Mouse (Mus musculus): ENCODE results near the gene Sult2a7.

Sult2a7 gene

DNA sequence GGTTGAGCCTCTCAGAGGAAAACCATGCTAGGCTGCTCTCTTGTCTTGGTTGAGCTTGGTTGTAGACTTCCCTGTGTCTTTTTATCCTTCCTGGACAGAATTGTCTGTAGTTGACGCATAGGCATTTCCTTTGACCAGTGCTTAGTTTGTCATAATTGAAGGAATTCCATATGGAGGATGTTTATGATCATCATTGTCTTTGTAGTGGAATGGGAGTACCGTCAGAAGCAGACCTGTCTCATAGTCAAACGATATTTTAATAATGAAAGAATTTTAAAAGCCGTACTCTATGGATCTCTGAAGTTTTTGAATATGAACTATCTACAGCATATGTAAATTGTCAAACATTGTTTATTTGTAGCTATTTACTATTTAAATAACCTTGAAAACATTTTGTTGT, at the start of gene Sult2a7:
Sult2a7 (minus strand) TSS at position 101 of the 400 bp plus-strand sequence.
- no peak for DNase-seq

DNA sequence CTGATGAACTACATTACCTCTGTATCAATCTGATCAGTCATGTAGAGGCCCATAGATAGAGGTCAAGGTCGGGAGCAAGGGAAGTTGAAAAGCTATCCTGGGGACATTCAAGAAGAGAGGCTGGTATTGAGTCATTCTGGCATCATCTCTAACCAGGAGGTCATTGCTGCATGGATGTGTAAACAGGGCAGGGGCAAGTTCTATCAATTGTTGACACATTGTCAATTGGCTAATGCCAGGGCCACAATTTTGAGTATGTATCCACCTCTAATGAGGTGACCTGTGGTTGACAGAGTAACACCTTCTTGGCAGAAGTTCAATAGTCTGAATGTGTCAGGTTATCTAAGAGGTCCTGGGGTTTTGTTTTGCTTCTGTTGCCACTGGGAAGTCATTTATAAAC, 31.2 kb upstream of the Sult2a7 start:
- no peak for DNase-seq

DNA sequence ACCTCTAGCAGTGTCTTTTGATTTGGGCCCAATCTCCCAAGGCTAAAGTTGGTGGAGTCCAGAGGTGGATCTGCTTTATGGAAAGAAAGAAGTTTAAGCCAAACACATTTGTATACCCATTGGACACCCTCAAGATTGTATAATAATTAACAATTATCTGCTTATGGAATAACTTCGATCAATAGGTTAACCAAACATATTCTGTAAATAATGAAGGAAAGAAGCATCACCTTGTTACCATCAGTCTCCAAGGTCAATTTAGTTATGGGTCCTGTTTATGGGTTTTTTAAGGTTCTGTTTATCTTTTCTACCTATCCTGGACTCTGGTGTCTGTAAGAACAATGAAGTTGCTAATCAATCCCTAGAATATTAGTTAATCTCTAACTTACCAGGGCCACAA, 28.6 kb upstream of the Sult2a7 start:
- DNase-seq = no peak

DNA sequence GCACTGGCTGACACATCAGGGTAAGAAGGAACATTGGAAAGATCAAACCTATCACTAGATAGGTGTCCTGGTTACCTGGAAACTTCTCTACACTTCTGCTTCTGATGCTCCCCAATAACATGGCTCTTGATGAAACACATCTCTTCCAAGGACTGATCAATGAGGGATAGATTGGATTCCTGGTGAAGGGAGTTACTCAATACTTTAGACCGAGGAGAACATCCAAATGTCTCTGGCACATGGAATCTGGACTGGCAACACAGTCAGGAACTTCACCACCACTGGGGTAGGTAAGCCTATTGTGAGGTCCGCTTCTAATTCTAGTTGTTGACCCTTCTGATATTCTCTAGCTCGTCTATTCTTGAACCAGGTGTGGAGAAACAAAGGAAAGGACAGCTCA, 24.3 kb upstream of the Sult2a7 start:
- no peak for DNase-seq

DNA sequence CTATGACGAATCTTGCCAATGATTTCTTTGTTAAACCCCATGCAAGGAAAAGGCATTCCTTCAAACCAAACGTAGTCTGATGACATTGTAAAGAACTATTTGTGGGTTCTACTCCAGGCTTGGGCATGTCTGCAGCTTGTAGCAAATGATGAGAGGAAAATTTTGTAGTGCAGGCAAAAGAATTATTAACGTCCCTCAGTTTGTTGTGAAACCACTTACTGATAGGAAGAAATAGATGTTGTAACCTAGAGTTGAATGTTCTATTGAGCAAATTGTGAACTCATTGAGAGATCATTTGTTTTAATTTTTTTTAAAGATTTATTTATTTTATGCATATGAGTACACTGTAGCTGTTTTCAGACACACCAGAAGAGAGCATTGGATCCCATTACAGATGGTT, 1.1 kb downstream of the Sult2a7 start:
- DNase-seq = no peak

DNA sequence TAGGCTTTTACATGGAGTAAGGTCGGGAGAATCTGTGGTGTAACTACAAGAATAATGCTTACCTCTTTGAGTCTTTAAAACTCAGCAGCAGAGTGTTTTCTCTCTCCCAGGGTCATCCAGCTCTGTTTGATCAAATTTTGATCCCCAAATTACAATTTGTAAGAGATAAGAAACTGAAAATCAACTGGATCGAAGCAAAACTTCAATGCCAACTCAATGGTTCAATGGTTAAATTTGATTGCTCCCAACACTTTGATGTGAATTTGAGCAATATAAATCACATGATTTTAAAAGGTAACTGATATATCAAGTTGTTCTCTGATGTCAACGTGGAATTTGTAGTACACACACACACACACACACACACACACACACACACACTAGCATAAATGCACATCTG, 47.5 kb downstream of the Sult2a7 start, which contains the start of gene Sult2a8:
Sult2a8 (minus strand) TSS at position 236 of the 400 bp plus-strand sequence.
- DNase-seq = no peak

DNA sequence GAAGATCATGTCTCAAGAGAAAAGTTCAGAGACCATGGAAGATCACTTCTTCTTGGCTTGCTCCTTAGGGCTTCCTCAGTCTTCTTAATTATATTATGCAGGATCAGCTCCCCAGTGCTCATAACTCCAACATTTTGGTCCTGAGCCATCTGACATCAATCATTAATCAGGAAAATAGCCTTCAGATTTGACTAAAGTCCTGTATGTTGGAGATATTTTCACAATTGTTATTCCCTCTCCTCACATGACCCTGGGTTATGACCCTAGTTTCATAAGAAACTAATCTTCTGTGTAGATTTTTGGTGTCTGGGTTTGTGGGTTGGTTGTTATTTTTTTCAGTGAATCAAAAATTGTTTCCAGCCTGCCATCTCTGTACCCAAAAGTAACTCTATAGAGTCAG, 54.4 kb downstream of the Sult2a7 start:
- no peak for DNase-seq

DNA sequence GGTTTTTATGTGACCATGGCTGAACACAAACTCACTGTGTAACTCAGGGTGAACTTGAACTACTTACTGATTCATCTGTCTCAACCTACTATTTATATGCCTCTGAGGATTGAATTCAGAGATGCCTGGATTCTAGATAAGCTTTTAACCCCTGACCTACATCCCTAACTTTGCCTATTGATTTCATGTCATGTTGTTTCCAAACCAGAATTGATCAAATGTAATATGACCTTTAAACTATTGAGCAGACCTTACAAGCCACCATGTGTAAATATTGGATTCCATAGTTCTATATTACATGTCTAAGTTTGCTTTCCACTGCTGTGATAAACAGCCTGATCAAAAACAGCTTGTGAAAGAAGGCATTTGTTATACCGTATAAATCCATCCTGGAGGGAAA, 55.5 kb downstream of the Sult2a7 start:
- DNase-seq = no peak

DNA sequence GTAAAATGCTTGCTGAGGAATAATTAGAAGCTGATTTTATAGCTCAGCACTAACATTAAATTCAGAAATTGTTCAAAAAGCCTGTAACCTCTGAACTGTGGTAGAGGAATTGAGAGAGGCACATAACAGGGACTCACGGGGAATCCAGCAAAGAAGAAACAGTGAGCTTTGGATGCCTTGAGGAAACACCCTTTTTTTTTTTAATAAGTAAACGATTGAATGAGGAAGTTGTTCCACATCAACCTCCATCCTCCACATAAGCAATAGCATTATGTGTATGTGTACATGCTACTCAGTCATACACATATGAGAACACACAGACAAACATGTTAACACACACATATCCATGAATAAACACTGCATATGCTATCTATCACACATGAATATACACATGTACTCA, 56.0 kb downstream of the Sult2a7 start:
- no peak for DNase-seq
